Mouse (Mus musculus): Measurements from ENCODE around the gene Nlrp9c. TPM values are rescaled to one million over a fixed set of nuclear protein-coding genes. Genes with fewer than 3 reads are reported as not detected.

Gene Nlrp9c
- polyA plus RNA-seq, 1 experiment, result not detected

Other genes starting within 250 kb of the Nlrp9c start
- gene Cyp2b9, start 230.3 kb downstream of the Nlrp9c start, polyA plus RNA-seq (2011; ENCODE audit: insufficient read length, low read depth, missing spikeins), result not detected in 2 replicates
- gene Vmn1r184, start 143.4 kb downstream of the Nlrp9c start, polyA plus RNA-seq (2011; ENCODE audit: insufficient read length, low read depth, missing spikeins), result not detected in 2 replicates
- gene Cyp2a4, start 96.5 kb downstream of the Nlrp9c start, polyA plus RNA-seq (2011; ENCODE audit: insufficient read length, low read depth, missing spikeins), result not detected in 2 replicates
- not detected in 2 replicates for gene Nlrp4a, start 31.4 kb upstream of the Nlrp9c start, polyA plus RNA-seq (2011; ENCODE audit: insufficient read length, low read depth, missing spikeins)
- gene Nlrp9a, start 131.3 kb upstream of the Nlrp9c start, polyA plus RNA-seq (2011; ENCODE audit: insufficient read length, low read depth, missing spikeins), result not detected in 2 replicates
- not detected in 2 replicates for gene Vmn1r185, start 214.8 kb upstream of the Nlrp9c start, polyA plus RNA-seq (2011; ENCODE audit: insufficient read length, low read depth, missing spikeins)